Mouse (Mus musculus) left cerebral cortex, postnatal 14 days (tissue): ENCODE measurements around the gene Rxfp3. TPM values are rescaled to one million over a fixed set of nuclear protein-coding genes. Genes with fewer than 3 reads are reported as not detected.

Experiments
- DNase-seq, 2 experiments: peaks; one replicate each; pipeline ENCODE4 v3.0.0; 2021 to 2022; ENCODE audit warnings: low spot score in 2 of 2, mixed read lengths in 1 of 2
- intact Hi-C: fragments of 180-260 bp; cut with DNase I; formaldehyde crosslinking; loops from one replicate; pipeline ENCODE4 v1.15.1; 2025
- long read RNA-seq, 2 experiments: library from polyadenylated mRNA; stranded (forward); transcript quantifications; one replicate each; pipeline ENCODE4 v2.0.0; 2021
- total RNA-seq, 2 experiments: library from RNA; stranded (reverse); gene quantifications; 2 replicates each; pipeline ENCODE4 v1.2.3; 2021

Gene Rxfp3
- 1 to 10 TPM; 3.7 to 4.7 TPM for total RNA-seq
- long read RNA-seq, experiment 1, full-length matches to known transcripts: 4 of 4 reads
- long read RNA-seq, experiment 1, partial matches to known transcripts: 0 of 4 reads
- long read RNA-seq, experiment 1, other reads (novel, unspliced or antisense): 0 of 4 reads
- long read RNA-seq, experiment 2, full-length matches to known transcripts: 3 of 3 reads
- long read RNA-seq, experiment 2, partial matches to known transcripts: 0 of 3 reads
- long read RNA-seq, experiment 2, other reads (novel, unspliced or antisense): 0 of 3 reads

- intact Hi-C loops: loop anchor here (2.0 to 10.0 kb wide), 4 partner anchors 117 to 927 kb away; no protein-coding TSS in a partner anchor
- DNase-seq: peak in 1 of 2 experiments; percentile 11
These were observed at the start of gene Rxfp3 for GRCm38 (mm10) chr15:11037711-11038110. Rxfp3 (minus strand) TSS chr15:11037991.

- intact Hi-C loops: no loop called here
- DNase-seq: no peak
These were observed 47.2 kb upstream of the Rxfp3 start for GRCm38 (mm10) chr15:11084993-11085365.

- intact Hi-C loops: no loop called here
- DNase-seq: no peak
These were observed 46.6 kb upstream of the Rxfp3 start for GRCm38 (mm10) chr15:11084241-11084992.

GRCm38 (mm10) chr15:11083678-11084077 is 45.9 kb upstream of the Rxfp3 start:
- intact Hi-C loops: no loop called here
- DNase-seq: no peak

GRCm38 (mm10) chr15:11082961-11083569 is 45.3 kb upstream of the Rxfp3 start:
- intact Hi-C loops: no loop called here
- DNase-seq: no peak

GRCm38 (mm10) chr15:11075726-11076361 is 38.1 kb upstream of the Rxfp3 start:
- DNase-seq: no peak
- intact Hi-C loops: no loop called here

GRCm38 (mm10) chr15:11067891-11068290 is 30.1 kb upstream of the Rxfp3 start:
- no peak for DNase-seq
- intact Hi-C loops: no loop called here

- intact Hi-C loops: no loop called here
These were observed 28.5 kb upstream of the Rxfp3 start for GRCm38 (mm10) chr15:11066299-11066698.

GRCm38 (mm10) chr15:11065528-11066171 is 27.9 kb upstream of the Rxfp3 start:
- intact Hi-C loops: no loop called here
- no peak for DNase-seq

More at GRCm38 (mm10) chr15:11066299-11066698, 28.5 kb upstream of the Rxfp3 start:
- no peak for DNase-seq

GRCm38 (mm10) chr15:11064558-11065411 is 27.0 kb upstream of the Rxfp3 start, which contains the start of gene Adamts12:
Adamts12 (plus strand) TSS chr15:11064790.
- intact Hi-C loops: no loop called here
- no peak for DNase-seq

GRCm38 (mm10) chr15:11064160-11064557 is 26.4 kb upstream of the Rxfp3 start:
- no peak for DNase-seq
- intact Hi-C loops: no loop called here

- intact Hi-C loops: no loop called here
These were observed 25.1 kb upstream of the Rxfp3 start for GRCm38 (mm10) chr15:11062903-11063302.

GRCm38 (mm10) chr15:11054440-11055080 is 16.8 kb upstream of the Rxfp3 start:
- no peak for DNase-seq
- intact Hi-C loops: no loop called here

More at GRCm38 (mm10) chr15:11062903-11063302, 25.1 kb upstream of the Rxfp3 start:
- DNase-seq: no peak

GRCm38 (mm10) chr15:11053678-11054439 is 16.1 kb upstream of the Rxfp3 start:
- intact Hi-C loops: no loop called here
- no peak for DNase-seq

- intact Hi-C loops: no loop called here
These were observed 5.0 kb upstream of the Rxfp3 start for GRCm38 (mm10) chr15:11042828-11043227.

GRCm38 (mm10) chr15:11041229-11041628 is 3.4 kb upstream of the Rxfp3 start:
- DNase-seq: no peak
- intact Hi-C loops: no loop called here

More at GRCm38 (mm10) chr15:11042828-11043227, 5.0 kb upstream of the Rxfp3 start:
- DNase-seq: no peak

GRCm38 (mm10) chr15:11040067-11040466 is 2.3 kb upstream of the Rxfp3 start:
- intact Hi-C loops: no loop called here

More at GRCm38 (mm10) chr15:11040067-11040466, 2.3 kb upstream of the Rxfp3 start:
- DNase-seq: no peak
